Mouse (Mus musculus): ENCODE measurements around the gene Mrps25. TPM values are rescaled to one million over a fixed set of nuclear protein-coding genes. Genes with fewer than 3 reads are reported as not detected.

Gene Mrps25
- polyA plus RNA-seq (2015; fragmentation: Nextera tagmentation; extraction: Ambion mirVana): 70.4 and 71.3 TPM in 2 replicates

GRCm38 (mm10) chr6:92183621-92184131 is at the start of gene Mrps25:
Mrps25 (minus strand) TSS chr6:92184033.
- under 1% methylated on average over 42 of the region's 42 CpGs for WGBS
- H3K36me3 ChIP-seq: peaks cover 22% of the 10 kb centered on the region
- H3K4me2 ChIP-seq: peak within 1 kb of the TSS; percentile 59
- H3K27me3 ChIP-seq: no peaks in the 10 kb centered on the region
- peak within 1 kb of the TSS; percentile 73 for H3K9ac ChIP-seq
- peaks cover 20% of the 10 kb centered on the region for H3K4me1 ChIP-seq (replicated peaks)
- peak within 1 kb of the TSS; percentile 82 for H3K27ac ChIP-seq (replicated peaks)
- no peaks in the 10 kb centered on the region; the same call in 1 of the 2 replicates for H3K9me3 ChIP-seq
- peak; percentile 93 for ATAC-seq (ENCODE audit: low FRiP score, low read depth)
- H3K4me3 ChIP-seq: peak within 1 kb of the TSS; percentile 72

DNA sequence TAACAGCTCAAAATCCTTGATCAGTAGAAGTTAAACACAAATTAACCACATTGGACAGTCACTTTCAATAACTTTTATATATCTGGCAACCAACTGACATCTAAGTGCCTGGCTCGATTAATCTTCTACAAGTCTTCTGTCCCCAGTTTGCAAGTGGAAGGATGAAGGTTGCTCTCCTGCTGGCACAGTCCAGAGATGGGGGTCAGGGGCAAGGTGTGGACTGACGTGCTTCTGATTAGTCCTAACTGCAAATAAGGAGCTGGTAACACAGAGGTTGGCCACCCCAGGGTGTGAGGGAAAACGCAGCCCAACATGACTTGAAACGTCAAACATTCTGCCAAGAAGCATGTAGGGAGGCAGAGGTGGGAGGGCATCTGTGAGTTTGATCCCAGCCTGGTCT is 47.9 kb upstream of the Mrps25 start:
- H3K4me1 ChIP-seq (replicated peaks): no peaks in the 10 kb centered on the region
- no peak overlapping the region for H3K4me2 ChIP-seq
- no peaks in the 10 kb centered on the region for H3K9me3 ChIP-seq
- H3K27ac ChIP-seq (replicated peaks): no peak overlapping the region
- H3K4me3 ChIP-seq: no peak overlapping the region
- H3K27me3 ChIP-seq: no peaks in the 10 kb centered on the region
- no peaks in the 10 kb centered on the region for H3K36me3 ChIP-seq
- no peak for ATAC-seq (ENCODE audit: low FRiP score, low read depth)
- WGBS: 81% methylated on average over 4 of the region's 4 CpGs
- H3K9ac ChIP-seq: no peak overlapping the region

- no peak overlapping the region for H3K4me2 ChIP-seq
- WGBS: 70% methylated on average over 1 of the region's 1 CpGs
- H3K4me1 ChIP-seq (replicated peaks): no peaks in the 10 kb centered on the region
- H3K9ac ChIP-seq: no peak overlapping the region
- H3K9me3 ChIP-seq: no peaks in the 10 kb centered on the region
- no peaks in the 10 kb centered on the region for H3K27me3 ChIP-seq
- no peak overlapping the region for H3K4me3 ChIP-seq
- H3K36me3 ChIP-seq: no peaks in the 10 kb centered on the region
- H3K27ac ChIP-seq (replicated peaks): no peak overlapping the region
- ATAC-seq (ENCODE audit: low FRiP score, low read depth): no peak
These were observed 47.5 kb upstream of the Mrps25 start for GRCm38 (mm10) chr6:92231356-92231755.

DNA sequence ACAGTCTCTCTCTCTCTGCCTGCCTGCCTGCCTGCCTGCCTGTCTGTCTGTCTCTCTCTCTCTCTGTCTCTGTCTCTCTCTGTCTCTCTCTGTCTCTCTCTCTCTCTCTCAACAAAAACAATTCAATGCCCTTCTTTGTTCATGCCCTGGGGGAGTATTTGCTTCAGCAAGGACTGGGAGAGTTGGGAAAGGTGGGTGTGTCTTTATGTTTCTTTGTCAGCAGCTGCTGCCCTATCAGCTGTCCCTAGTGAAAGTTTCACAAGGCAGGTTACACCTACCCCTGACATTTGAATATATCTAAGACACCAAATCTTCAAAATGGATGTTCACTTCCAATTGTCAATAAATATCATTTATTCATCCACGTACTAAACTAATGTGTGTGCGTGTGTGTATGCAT is 45.8 kb upstream of the Mrps25 start:
- Histone ChIP-seq H3K4me2 (no peak overlapping the region), H3K27ac (replicated peaks) (no peak overlapping the region), H3K9ac (no peak overlapping the region), H3K9me3 (no peaks in the 10 kb centered on the region), H3K36me3 (no peaks in the 10 kb centered on the region), H3K4me3 (no peak overlapping the region), H3K27me3 (no peaks in the 10 kb centered on the region), H3K4me1 (replicated peaks) (no peaks in the 10 kb centered on the region)
- WGBS: 88% methylated on average over 2 of the region's 2 CpGs
- ATAC-seq (ENCODE audit: low FRiP score, low read depth): no peak

- Histone ChIP-seq H3K9ac (no peak overlapping the region), H3K4me1 (replicated peaks) (no peaks in the 10 kb centered on the region), H3K4me2 (no peak overlapping the region), H3K27me3 (no peaks in the 10 kb centered on the region), H3K27ac (replicated peaks) (no peak overlapping the region), H3K4me3 (no peak overlapping the region), H3K9me3 (no peaks in the 10 kb centered on the region), H3K36me3 (no peaks in the 10 kb centered on the region)
- no peak for ATAC-seq (ENCODE audit: low FRiP score, low read depth)
These were observed 45.3 kb upstream of the Mrps25 start for GRCm38 (mm10) chr6:92229103-92229502.

- H3K4me1 ChIP-seq (replicated peaks): no peaks in the 10 kb centered on the region
- H3K9me3 ChIP-seq: no peaks in the 10 kb centered on the region
- H3K36me3 ChIP-seq: no peaks in the 10 kb centered on the region
- no peak overlapping the region for H3K4me3 ChIP-seq
- H3K27ac ChIP-seq (replicated peaks): no peak overlapping the region
- 82% methylated on average over 1 of the region's 1 CpGs for WGBS
- H3K4me2 ChIP-seq: no peak overlapping the region
- ATAC-seq (ENCODE audit: low FRiP score, low read depth): no peak
- no peaks in the 10 kb centered on the region for H3K27me3 ChIP-seq
- H3K9ac ChIP-seq: no peak overlapping the region
These were observed 41.1 kb upstream of the Mrps25 start for GRCm38 (mm10) chr6:92224981-92225380.

- H3K27me3 ChIP-seq: no peaks in the 10 kb centered on the region
- H3K4me1 ChIP-seq (replicated peaks): no peaks in the 10 kb centered on the region
- H3K36me3 ChIP-seq: no peaks in the 10 kb centered on the region
- H3K9ac ChIP-seq: no peak overlapping the region
- H3K4me2 ChIP-seq: no peak overlapping the region
- H3K27ac ChIP-seq (replicated peaks): no peak overlapping the region
- no peak for ATAC-seq (ENCODE audit: low FRiP score, low read depth)
- H3K4me3 ChIP-seq: no peak overlapping the region
- no peaks in the 10 kb centered on the region for H3K9me3 ChIP-seq
- WGBS: 95% methylated on average over 3 of the region's 3 CpGs
These were observed 38.2 kb upstream of the Mrps25 start for GRCm38 (mm10) chr6:92222021-92222420.

DNA sequence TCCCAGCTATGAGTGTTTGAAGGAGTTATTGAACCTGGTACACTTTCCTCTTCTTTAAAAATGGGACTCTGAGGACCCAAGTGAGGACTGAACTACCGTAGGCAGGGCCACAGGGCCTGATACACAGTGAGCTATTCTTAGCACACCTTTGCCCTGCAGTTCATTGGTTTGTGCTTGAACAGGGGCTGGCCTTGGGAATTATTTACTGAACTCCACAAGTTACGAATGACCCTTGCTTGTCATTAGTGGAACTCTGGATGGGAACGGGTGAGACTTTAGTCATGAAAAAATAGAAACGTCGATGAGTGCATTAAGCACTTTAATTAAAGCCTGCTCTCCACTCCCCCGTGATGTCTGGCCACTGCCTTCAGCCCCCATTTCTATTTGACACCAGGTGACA is 37.8 kb upstream of the Mrps25 start:
- H3K4me2 ChIP-seq: no peak overlapping the region
- H3K27me3 ChIP-seq: no peaks in the 10 kb centered on the region
- no peaks in the 10 kb centered on the region for H3K9me3 ChIP-seq
- no peaks in the 10 kb centered on the region for H3K4me1 ChIP-seq (replicated peaks)
- H3K27ac ChIP-seq (replicated peaks): no peak overlapping the region
- no peak overlapping the region for H3K9ac ChIP-seq
- no peak overlapping the region for H3K4me3 ChIP-seq
- H3K36me3 ChIP-seq: no peaks in the 10 kb centered on the region
- 86% methylated on average over 6 of the region's 6 CpGs for WGBS
- ATAC-seq (ENCODE audit: low FRiP score, low read depth): no peak

DNA sequence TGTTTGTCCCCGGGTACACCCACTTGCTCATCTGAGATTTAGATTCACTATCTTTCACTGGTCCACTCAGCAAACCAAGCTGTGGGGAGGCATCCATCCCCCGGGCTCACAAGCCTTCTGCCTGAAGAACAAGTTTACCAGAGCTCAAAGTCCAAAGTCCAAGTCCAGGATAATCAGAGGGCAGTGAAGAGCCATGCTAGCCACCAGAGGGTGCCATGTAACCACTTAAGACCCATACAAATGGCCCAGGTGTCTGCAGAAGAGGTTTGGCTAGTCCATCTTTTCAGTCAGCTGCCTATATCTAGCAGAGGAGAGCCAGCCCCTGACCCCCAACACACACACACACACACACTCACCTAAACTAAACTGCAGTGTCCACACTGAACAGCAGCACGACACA is 35.6 kb upstream of the Mrps25 start:
- Histone ChIP-seq H3K27ac (replicated peaks) (no peak overlapping the region), H3K4me1 (replicated peaks) (no peaks in the 10 kb centered on the region; the same call in 1 of the 2 replicates), H3K27me3 (no peaks in the 10 kb centered on the region), H3K36me3 (no peaks in the 10 kb centered on the region), H3K9me3 (no peaks in the 10 kb centered on the region), H3K9ac (no peak overlapping the region), H3K4me2 (no peak overlapping the region), H3K4me3 (no peak overlapping the region)
- WGBS: 52% methylated on average over 3 of the region's 3 CpGs
- 0 out of 2 replicates have a peak, but pooled peaks have one; percentile 55 for ATAC-seq (ENCODE audit: low FRiP score, low read depth)

GRCm38 (mm10) chr6:92214773-92215449 is 31.1 kb upstream of the Mrps25 start, which contains the start of gene Rbsn:
Rbsn (minus strand) TSS chr6:92214925.
- H3K27ac ChIP-seq (replicated peaks): peak within 1 kb of the TSS; percentile 86
- H3K9me3 ChIP-seq: no peaks in the 10 kb centered on the region
- H3K9ac ChIP-seq: peak within 1 kb of the TSS; percentile 67
- H3K4me3 ChIP-seq: peak within 1 kb of the TSS; percentile 65
- peak within 1 kb of the TSS; percentile 86 for H3K4me2 ChIP-seq
- peaks cover 17% of the 10 kb centered on the region for H3K4me1 ChIP-seq (replicated peaks)
- ATAC-seq (ENCODE audit: low FRiP score, low read depth): peak; percentile 95
- peaks cover 9% of the 10 kb centered on the region for H3K36me3 ChIP-seq
- H3K27me3 ChIP-seq: no peaks in the 10 kb centered on the region
- 11% methylated on average over 35 of the region's 35 CpGs for WGBS

- Histone ChIP-seq H3K36me3 (peaks cover 16% of the 10 kb centered on the region), H3K4me2 (peak overlapping the region; percentile 86), H3K27ac (replicated peaks) (peak overlapping the region; percentile 86), H3K4me1 (replicated peaks) (peaks cover 17% of the 10 kb centered on the region), H3K4me3 (peak overlapping the region; percentile 65), H3K9me3 (no peaks in the 10 kb centered on the region), H3K27me3 (no peaks in the 10 kb centered on the region), H3K9ac (peak overlapping the region; percentile 67)
- peak; percentile 81 for ATAC-seq (ENCODE audit: low FRiP score, low read depth)
- WGBS: under 1% methylated on average over 48 of the region's 48 CpGs
These were observed 30.4 kb upstream of the Mrps25 start for GRCm38 (mm10) chr6:92214055-92214772.

DNA sequence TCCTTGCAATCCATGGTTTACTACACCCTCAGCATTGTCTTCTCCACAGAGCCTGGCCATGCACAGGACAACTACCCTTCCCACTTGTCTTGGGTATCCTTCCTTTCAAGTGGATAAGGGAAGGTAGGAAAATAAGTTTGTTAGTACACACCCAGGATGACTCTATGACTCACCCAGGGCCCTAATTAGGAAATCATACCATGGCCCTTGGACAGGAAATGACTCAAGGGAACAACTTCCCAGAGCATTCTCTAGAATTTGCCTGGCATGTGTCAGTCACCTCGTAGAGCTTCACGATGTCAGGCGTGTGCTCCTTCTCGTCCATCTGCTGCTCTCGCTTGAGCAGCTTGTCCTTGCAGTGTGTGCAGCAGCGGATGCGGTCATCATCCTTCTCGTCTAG is 15.6 kb upstream of the Mrps25 start:
- Histone ChIP-seq H3K9ac (no peak overlapping the region), H3K4me3 (no peak overlapping the region), H3K4me2 (no peak overlapping the region), H3K27me3 (no peaks in the 10 kb centered on the region), H3K4me1 (replicated peaks) (no peaks in the 10 kb centered on the region), H3K27ac (replicated peaks) (no peak overlapping the region), H3K36me3 (peaks cover 65% of the 10 kb centered on the region), H3K9me3 (no peaks in the 10 kb centered on the region)
- WGBS: 94% methylated on average over 8 of the region's 8 CpGs
- ATAC-seq (ENCODE audit: low FRiP score, low read depth): no peak

Data from hindbrain, embryonic 15.5 days (tissue).